In genomic region chr2:155823722-155824121, GRCm38 (mm10) we compare ENCODE assay signal across 17 mouse cellular contexts. TPM values are rescaled to one million over a fixed set of nuclear protein-coding genes. Genes with fewer than 3 reads are reported as not detected.
"Had no signal": no experiment of that assay in that cellular context is flagged by ENCODE, and none has a peak within 500 bp of the region (broad histone marks: within the 10 kb centered on the region; RNA-seq: fewer than 3 reads in every experiment).

No protein-coding gene starts in this region.

- H3K9me3 ChIP-seq: midbrain, embryonic 12.5 days; midbrain, embryonic 15.5 days; neural tube, embryonic 12.5 days had no signal

- DNase-seq: lung, adult 18-20 months; lung, embryonic 14.5 days; lung, postnatal 10 days; lung, postnatal 4 days; right cerebral cortex, postnatal 14 days; spleen, adult 18-20 months; thymus, adult 18-20 months; thymus, postnatal 14 days; thymus, postnatal 36 days had no signal

- H3K4me2 ChIP-seq: lung, embryonic 14.5 days; midbrain, embryonic 12.5 days; midbrain, embryonic 15.5 days; neural tube, embryonic 12.5 days had no signal

- H3K27me3 ChIP-seq: midbrain, embryonic 12.5 days; midbrain, embryonic 15.5 days; neural tube, embryonic 12.5 days had no signal

- H3K9ac ChIP-seq: lung, embryonic 14.5 days; midbrain, embryonic 12.5 days; midbrain, embryonic 15.5 days; neural tube, embryonic 12.5 days had no signal

- H3K4me3 ChIP-seq: midbrain, embryonic 12.5 days; midbrain, embryonic 15.5 days; neural tube, embryonic 12.5 days had no signal

- H3K27ac ChIP-seq: midbrain, embryonic 12.5 days; midbrain, embryonic 15.5 days; neural tube, embryonic 12.5 days had no signal

- ATAC-seq: midbrain, embryonic 15.5 days had no signal

RNA-seq across cellular contexts. Expression of gene Fam83c, which starts 10.9 kb away (rescaled TPM):
- total RNA-seq: megakaryocyte, adult 5-6 weeks; midbrain, postnatal 0 days; monocyte, adult 5-6 weeks; neutrophil, adult 5-6 weeks had no signal
- polyA plus RNA-seq: midbrain, postnatal 0 days had no signal

RNA-seq across cellular contexts. Expression of gene Mmp24, which starts 48.6 kb away (rescaled TPM):
- total RNA-seq: monocyte, adult 5-6 weeks; neutrophil, adult 5-6 weeks had no signal
- polyA plus RNA-seq: liver, embryonic 16.5 days; lung, embryonic 14.5 days had no signal
